Mouse (Mus musculus) stomach, postnatal 0 days (tissue): ENCODE data around the gene Mroh2a.

Experiments used
- CTCF ChIP-seq: IDR thresholded peaks from 2 replicates; pipeline ENCODE4 v1.5.1; 2016; ENCODE audit warnings: antibody characterized with exemption, low read depth, mild to moderate bottlenecking, moderate library complexity
- EP300 ChIP-seq: optimal IDR thresholded peaks from 2 replicates; pipeline ENCODE3; 2016; ENCODE audit warnings: antibody characterized with exemption

GRCm38 (mm10) chr1:88216551-88216950 lies 10.2 kb upstream of the Mroh2a start:
- no peak for TF ChIP-seq EP300
- no peak for TF ChIP-seq CTCF
